Mouse (Mus musculus): Measurements from ENCODE around the gene Neurl1b.

Neurl1b gene

DNA sequence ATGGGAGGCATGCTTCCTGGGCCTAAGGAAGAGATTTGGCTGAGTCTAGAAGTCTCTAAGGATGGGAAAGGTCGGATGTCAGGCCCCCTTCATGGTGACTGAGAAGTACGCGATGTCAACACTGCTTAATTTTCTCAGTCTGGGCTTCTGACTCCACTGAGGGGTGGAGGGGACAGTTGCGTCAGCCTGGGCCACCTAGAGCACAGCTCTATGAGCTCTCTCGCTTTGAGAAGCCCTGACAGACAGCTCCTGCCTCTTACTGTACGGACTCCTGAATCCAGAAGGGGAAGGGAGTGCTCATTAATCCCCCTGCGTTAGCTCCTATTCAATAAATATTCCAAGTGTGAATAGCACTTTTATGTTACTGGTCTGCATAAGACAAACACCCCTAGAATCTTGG lies 43.4 kb downstream of the Neurl1b start:
- DNase-seq = no peak

DNA sequence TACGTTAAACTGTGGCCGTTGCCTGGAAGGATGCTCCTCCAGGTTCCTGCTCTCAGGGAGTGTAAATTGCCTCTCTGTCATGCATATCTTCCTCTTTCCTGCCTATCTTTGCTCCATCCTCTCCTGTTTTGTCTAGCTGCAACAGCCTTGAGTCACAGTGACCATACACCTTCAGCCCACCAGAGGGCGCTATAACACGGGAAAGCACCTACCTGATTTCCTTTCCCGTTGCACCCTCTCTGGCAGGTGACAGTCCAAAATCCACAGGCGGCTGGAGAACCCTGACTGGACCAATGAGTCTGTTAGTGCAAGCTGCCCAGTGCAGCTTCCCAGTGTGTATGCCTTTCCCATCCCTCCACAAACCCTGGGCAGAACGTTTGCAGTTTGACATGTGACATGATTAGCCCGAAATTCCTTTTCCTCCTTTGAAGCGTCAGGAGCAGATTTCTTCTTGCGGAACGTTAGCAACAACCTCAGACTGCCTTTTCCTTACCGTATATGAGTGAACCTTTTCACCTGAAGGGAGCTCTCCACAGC lies 48.1 kb downstream of the Neurl1b start:
- peak; percentile 85 for DNase-seq

DNA sequence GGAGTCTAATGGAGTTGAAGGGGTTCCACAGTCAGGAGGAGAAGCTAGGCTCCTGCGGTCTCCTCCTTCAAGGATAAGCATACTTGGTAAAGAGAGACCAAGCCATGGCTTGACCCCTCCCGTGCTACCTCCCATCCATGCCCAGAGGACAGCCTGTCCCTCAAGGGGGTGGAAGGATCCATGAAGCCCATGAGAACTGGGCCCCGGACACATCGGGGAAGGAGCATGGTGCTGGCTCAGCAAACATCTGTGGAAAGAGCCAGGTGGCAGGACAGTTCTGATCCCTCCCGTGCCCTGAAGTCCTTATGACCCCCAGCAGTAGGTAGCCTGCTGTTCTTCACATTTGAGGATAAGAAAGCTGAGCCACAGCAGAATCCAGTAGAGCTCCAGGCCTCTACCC lies 48.8 kb downstream of the Neurl1b start:
- no peak for DNase-seq

DNA sequence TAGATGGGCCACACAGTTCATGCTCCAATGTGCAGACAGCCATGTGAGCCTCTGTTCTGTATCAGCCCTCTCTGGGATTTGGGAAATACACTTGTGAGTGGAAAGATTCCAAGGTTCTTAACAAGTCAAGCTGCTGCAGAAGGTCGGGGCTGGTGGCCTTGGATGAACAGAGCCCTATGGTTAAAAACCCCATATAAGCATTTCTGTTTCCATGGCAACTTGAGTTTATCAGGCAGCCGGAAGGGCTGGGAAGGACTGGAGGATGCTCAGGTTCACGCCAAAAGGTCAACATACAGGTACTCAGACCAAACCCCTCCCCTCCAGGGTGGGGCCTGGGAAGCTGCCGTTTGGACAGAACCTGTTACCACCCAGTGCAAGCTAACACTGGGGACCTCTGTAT lies 49.4 kb downstream of the Neurl1b start:
- no peak for DNase-seq

DNA sequence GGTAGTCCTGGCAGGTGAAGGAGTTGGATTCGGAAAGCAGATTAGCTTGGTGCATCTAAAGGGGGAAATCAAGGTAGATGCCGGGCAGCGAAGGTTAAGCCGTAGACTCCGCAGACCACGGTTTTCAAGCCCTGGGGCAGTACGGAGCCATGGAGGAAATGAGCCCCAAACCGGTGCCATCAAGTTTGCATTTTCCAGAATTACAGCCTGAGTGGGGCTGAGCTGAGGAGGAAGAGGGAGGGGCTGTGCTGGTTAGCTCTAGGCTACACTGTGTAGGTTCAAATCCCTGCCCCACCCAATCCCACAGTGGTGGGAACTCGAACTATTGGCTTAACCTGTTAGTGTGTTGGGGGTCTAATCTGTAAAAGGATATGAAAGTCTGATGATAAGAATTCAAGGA lies 49.9 kb downstream of the Neurl1b start:
- no peak for DNase-seq

DNA sequence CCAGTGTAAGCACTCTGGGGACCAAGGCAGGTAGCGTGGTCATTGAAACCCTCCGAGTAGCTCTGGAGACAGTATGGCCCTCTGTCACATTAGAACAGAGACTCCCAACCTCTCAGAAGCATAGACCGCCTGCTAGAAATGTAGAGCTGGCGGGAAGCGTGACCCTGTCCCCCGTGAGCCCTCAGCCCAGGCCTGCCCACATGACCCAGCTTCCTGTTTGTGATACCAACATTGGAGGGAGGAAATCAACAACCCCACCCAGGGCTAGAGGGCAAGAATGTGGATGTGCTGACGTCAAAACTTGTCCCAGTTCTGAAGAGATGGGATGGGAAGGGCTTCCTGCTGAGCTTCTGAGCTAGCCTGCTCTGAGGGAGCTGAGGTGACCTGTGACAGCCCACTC lies 50.3 kb downstream of the Neurl1b start:
- no peak for DNase-seq

DNA sequence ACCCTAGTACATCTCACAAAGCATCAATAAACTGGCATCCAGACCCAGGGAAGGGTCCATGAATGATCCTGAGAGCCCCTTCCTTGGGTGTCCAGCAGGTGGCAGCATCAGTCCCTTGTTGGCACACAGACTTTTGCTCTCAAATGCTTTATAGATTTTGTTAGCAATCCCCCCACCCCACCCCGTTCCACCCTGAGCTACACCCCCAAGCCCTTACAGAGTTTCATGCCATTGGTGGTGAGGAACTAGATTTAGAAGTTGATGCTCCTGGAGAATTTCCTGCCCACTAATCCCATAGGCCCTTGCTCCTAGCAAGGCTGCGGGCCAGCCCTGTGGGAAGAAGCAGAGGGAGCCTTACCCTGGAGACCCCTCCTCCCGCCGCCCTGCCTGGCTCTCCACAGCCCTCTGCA lies 52.1 kb downstream of the Neurl1b start:
- peak; percentile 79 for DNase-seq

DNA sequence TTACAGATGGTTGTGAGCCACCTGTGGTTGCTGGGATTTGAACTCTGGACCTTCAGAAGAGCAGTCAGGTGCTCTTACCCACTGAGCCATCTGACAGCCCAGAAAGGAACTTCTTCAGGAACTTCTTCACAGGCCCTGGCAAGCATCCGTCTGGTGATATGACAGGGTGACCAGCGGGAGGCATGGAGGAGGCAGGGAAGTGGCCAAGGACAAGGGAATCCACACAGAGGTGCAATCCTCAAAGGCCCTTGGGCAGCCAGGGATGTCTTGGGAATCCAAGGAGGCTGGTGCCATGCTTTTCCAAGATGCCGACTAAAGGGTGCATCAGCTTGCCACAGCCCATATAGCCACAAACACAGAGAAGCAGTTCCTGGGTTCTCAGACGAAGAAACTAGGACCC lies 53.0 kb downstream of the Neurl1b start:
- DNase-seq = no peak

DNA sequence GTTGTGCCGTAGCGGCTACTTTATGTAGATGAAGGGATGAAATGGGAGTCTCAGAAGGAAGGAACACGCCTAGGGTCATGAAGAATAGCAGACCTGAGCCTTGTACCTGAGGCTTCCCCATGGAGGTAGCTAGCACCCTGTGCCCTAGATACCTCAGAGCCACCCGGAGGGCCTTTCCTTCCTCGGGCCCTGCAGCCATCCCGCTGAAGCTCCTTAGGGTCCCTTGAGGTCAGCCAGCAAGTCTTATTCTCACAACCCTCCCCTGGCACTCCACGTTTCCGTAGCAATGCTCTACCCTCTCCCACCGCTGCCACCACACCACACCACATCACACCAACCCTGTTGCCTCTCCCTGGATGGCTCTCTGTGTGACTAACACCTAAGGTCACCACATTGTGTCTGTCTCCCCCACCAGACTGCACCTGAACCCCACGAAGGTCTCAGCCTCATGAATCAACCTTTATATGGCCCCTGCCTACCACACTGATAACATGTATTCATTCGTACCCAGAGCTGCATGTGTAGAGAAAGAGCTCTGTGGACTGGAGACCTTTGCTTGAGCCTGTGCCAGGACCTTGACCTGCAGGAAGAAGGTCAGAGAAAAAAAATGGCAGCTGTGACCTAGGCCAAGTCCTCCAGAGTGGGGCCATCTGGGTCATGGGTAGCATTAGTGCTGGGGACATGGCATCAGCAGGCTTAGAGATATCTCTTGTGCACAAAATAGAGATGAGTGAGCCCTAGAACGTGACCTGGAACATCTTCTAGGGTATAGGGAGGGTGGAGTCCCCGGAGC lies 53.7 kb downstream of the Neurl1b start:
- DNase-seq = no peak

DNA sequence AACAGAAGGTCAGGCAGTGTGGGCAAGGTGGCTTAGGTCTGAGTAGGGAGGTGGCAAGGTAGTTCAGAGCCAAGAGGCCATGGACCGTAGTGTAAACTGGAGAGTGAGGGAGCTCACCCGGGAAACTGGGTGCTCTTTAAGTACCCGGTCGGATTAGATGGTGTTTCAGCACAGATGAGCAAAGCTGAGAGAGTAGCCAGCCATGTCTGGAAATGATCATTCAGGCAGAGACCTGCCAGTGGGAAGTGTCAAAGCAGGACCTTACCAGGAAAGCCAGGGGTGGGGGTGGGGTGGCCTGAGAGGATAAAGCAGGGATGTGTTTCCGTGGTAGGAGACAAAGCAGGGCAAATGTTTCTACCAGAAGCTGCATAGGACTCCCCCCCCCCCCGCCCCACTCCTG lies 62.2 kb downstream of the Neurl1b start:
- DNase-seq = no peak

DNA sequence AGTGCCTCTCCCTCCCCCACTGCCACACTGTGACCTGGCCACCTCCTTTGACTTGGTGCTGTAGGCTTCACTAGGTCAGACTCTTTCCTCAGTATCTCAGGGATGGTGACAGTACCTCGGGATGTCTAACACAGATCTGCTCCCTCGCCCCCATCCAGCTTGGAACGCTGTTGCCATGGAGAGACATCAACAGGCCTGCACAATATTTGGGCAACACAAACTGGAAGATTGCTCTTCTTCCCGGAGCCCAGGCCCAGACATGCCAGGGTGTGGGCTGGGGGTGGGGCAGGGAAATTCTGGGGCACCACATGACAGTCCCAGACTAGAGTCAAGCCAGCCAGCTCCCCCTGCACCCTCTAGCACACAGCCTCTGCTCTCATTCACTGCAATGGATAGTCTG lies 64.0 kb downstream of the Neurl1b start:
- DNase-seq = no peak

DNA sequence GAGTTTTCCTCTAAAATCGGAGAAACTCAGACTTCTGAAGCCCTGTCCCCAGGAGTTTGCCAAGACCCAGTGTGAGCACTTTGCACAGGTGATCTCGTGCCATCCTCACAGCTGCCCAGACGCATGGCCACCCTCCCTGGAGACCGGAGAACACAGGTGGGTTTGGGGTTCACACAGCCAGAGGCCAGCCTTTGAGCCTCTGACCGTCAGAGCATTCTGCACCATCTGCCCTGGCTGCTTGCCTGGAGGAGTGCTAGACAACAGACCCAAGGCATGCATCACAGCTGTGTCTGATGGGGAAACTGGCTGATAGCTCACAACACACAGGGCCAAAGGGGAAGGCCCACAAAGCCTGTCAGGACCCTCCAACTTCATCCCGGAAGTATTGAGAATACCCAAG lies 65.0 kb downstream of the Neurl1b start:
- no peak for DNase-seq

DNA sequence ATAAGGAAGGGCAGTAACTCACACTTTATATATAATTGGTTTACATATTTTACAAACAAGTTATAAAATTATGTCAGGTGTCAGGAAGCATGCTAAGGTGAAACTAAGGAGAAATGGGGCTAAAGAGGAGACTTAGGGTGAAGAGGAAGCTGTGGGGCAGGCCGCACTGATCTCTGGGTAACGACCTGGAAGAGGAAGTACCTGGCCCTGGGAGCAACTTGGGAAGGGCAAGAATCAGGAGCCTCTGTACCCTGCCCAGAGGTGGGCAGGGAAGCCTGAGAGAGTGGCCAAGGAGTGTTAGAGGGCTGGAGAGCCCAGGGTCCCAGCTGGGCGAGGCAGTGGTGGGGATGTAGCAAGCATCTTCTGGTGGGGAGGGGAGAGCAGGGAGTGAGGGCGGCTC lies 66.3 kb downstream of the Neurl1b start:
- DNase-seq = no peak

DNA sequence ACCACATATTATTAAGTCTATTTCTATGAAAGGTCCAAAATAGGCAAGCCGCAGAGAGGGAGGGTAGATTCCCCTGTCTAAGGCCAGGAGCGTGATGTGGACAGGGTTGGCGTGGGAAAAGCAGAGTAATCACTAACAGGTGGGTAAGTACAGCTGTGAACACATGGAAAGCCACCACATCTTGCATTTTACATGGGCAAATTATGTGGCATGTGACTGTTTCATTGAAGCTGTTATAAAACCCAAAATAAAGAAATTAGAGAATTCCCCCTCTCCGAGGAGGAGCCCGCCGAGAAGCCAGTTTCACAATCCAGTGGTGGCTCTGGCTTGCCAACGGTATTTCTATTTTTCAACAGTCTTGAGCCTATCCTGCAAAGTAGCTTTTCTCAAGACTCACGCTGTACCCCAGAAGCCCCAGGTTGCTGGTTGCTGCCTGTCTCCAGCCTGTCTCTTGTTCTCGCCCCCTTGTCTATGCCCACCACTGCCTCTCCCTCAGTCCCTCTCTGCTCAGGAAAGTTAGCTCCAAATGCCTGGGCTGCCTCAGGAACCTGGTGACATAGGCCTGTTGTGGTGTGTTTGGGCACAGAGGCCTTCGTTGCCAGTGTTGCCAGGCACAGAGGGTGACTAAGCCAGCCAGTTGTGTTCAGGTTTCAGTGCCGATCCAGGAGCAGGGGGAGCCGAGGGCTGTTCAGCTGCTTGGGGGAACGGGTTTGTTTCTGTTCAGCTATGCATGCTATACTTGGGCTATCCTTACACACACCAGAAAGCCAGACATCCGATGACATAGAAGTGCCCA lies 70.2 kb downstream of the Neurl1b start:
- no peak for DNase-seq

DNA sequence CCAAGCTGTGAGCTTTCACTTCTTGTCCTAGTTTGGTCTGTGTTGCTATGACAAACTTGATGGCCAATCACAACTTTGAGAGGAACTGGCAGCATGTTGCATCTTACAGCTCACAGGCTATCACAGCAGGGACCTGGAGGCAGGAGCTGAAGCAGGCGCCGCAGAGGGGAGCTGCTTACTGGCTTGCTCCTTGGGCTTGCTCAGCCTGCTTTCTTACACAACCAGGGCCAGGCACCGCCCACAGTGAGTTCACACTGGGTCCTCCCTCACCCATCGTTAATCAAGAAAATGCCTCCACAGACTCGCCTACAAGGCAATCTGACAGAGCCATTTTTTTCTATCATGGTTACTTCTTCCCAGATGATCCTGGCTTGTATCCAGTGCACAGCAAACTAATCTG lies 72.6 kb downstream of the Neurl1b start:
- DNase-seq = no peak

DNA sequence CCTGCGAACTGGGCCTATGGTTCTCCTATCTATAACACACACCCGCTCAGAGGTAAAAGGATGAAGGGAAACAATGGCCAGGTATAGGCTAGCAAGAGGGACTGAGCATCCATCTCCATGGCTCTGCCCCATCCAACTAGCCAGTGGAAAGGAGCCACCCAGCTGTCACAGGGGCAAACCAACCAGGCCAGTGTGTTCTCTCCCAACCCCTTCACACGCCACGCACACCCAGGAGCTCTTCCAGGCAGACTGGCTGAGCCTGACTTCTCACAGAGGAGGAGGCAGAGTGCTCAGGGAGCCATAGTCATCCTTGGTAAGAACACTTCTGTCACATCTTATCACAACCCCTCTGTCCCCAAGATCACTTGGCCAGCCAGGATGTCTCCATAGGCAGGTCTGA lies 73.3 kb downstream of the Neurl1b start:
- no peak for DNase-seq

DNA sequence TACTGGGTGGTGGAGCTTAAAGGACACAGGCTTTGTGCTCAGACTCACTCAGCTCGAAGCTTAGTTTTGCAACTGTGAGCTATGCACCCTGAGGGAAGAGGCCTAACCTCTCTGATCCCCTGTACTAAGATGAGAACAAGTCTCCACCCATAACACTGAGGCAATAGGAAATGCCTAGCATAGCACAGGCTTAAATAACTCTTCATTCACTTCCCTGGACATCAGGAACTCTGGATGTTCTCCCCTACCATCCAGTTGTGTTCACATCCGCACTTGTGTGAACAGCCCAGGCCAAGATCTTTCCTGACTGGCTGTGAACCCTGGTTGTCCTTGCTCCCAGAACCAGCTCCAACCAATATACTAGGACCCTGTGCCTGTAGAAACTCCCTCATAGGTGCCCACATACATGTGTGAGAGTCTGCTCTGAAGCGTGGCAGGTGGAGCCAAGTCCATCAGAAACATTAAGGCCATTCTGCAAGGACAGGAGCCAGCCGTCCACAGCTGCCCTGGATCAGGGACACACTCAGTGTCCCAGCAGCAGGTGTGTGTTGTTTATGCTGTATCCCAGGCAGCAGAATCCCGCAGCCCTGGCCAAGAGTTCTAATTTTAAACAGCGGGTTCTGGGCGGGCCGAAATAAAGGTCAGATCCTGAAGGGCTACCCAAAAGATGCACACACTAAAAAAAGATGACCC lies 74.2 kb downstream of the Neurl1b start:
- DNase-seq = no peak

DNA sequence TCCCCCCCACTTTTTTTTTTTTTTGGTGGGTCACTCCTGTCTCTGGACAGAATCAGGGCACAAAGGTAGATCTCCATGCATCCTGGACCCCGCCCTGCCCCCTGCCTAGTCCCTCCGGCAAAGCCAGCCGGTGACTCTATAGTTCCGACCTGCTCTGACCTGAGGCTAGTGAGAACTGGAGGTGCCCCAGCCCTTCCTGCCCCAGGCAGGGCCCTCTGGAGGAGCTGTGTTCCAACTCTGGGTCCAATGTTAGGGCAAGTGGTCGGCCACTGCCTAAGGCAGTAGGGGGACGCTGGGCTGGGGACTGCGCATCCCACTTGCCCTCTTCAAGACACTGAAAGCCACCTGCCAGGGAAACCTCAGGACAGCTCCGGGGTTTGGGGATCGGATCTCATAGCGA lies 75.4 kb downstream of the Neurl1b start:
- DNase-seq = no peak

DNA sequence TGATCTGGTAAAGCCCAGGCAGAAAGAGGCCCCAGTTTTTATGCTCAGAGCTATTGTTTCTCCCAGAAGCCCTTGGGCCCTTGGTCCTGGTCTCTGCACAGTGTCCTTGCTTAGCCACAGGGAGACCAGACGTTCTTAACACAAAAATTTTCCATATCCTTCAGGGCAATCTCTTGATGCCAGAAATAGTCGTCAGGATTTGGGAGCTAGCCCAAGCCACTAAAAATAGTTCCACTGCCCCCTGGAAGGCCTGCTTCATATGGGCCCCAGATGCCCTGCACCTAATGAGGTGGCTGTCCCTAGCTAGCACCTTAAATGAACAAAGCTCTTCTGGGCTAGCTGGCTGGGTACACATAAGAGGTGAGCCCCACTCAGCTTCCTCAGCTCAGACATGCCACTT lies 76.3 kb downstream of the Neurl1b start:
- DNase-seq = no peak

DNA sequence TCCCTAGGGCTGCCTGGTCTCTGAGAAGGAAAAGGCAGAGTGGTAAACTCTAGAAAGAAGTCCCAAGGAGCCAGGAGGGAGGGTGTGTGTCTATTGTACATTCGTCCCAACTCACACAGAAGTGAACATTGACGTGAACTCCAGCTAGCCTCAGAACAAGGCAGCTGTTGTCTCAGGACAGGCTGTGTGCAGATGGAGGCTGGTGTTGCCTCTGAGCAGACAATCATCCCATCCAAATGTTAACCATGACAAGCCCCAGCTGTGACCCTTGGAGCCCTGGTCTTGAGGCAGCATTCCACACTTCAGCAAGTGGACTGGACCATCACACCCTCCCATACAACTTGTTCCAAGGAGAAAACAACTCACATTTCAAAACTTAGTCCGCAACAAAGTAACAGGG lies 77.6 kb downstream of the Neurl1b start:
- DNase-seq = no peak

DNA sequence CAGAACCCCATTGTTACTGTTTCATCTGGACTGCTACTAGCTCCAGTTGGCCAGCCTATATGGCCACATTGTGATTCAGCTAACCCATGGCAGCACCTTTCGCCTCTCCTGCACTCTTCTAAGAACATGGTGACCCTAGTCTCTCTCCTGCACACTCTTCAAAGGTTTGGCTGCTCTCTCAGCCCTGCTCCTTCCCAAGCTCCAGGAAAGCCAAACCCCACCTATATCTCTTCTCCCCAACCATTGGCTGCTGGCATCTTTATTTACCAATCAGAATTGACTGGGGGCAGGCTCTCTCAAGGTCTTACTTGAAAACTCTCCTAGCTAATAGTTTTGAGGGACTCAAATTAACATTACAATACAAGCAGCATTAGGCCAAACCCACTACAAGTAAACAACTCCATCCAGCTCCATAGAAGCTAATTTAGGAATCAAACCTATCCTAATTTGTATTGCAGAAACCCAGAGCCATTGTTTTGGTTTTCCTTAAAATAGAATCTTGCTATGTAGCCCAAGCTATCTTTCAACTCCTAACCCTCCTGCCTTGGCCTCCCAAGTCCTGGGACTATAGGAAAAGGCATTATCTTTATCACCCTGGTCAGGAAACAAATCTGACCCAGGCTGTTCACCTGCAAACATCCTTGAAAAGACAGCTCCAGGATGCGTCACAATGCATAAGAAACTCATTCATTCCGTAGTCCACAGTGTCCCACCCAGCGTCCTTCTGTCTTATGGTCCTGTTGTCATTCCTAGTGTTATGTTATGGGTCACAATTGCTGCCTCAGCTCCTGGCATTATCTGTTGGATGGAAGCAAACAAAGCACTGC lies 80.2 kb downstream of the Neurl1b start:
- no peak for DNase-seq

All from cerebellum, adult 8-10 months (tissue).